Mouse (Mus musculus) spleen, embryonic (tissue): Measurements from ENCODE around the gene Nim1k.
"Not testable (repeated sequence)": the region's sequence is repeated elsewhere in the genome, so short reads cannot be mapped to it uniquely, and the experiment has no call there.

Source experiments
- CTCF ChIA-PET: fragments of 350-600 bp; sonication (Branson Sonifier 250); formaldehyde crosslinking; loops from one replicate; lab custom pipeline; 2022; lab: Charles Lee

Nim1k gene

GRCm38 (mm10) chr13:119690039-119690728 lies 65.5 kb downstream of the Nim1k start, which contains the start of gene Hmgcs1:
Gene Hmgcs1 (plus strand): TSS chr13:119690379.
- CTCF ChIA-PET = no interaction called here

GRCm38 (mm10) chr13:119689709-119690038 lies 66.0 kb downstream of the Nim1k start:
- CTCF ChIA-PET = no interaction called here

- CTCF ChIA-PET = no interaction called here
Measured at GRCm38 (mm10) chr13:119684416-119685177, 71.1 kb downstream of the Nim1k start.

GRCm38 (mm10) chr13:119681161-119681560 lies 74.5 kb downstream of the Nim1k start:
- CTCF ChIA-PET = no interaction called here

- CTCF ChIA-PET = no interaction called here
Measured at GRCm38 (mm10) chr13:119679721-119680120, 76.0 kb downstream of the Nim1k start.

- CTCF ChIA-PET = interaction anchor here (0.6 kb wide), 1 partner anchor 199 kb away, joined by 3 read pairs; no protein-coding TSS in a partner anchor
Measured at GRCm38 (mm10) chr13:119678794-119679193, 76.9 kb downstream of the Nim1k start.

GRCm38 (mm10) chr13:119661420-119661819 lies 94.3 kb downstream of the Nim1k start:
- CTCF ChIA-PET = not testable (repeated sequence)
